Mouse (Mus musculus) liver, postnatal 0 days (tissue): ENCODE data around the gene Isg20.

Source experiments
- CTCF ChIP-seq: sonication (generic); IDR thresholded peaks from 2 replicates; pipeline ENCODE4 v1.5.1; 2016; ENCODE audit warnings: antibody characterized with exemption, low read depth
- EP300 ChIP-seq: IDR thresholded peaks from 2 replicates; pipeline ENCODE4 v1.6.1; 2016; ENCODE audit warnings: antibody characterized with exemption, low read depth, mild to moderate bottlenecking

- TF ChIP-seq EP300, result no peak
- no peak for TF ChIP-seq CTCF
Observed at GRCm38 (mm10) chr7:78885404-78885803, 27.8 kb upstream of the Isg20 start.
